Mouse (Mus musculus): ENCODE results near the gene Otp. TPM values are rescaled to one million over a fixed set of nuclear protein-coding genes. Genes with fewer than 3 reads are reported as not detected.
A peak's percentile ranks its signal among the peaks of the same experiment; 100 is the strongest.

Otp gene
- total RNA-seq, 2 experiments from 2014 or later: not detected

- DNase-seq: no peak
Measured at GRCm38 (mm10) chr13:94874039-94874425, 1.4 kb upstream of the Otp start.

DNA sequence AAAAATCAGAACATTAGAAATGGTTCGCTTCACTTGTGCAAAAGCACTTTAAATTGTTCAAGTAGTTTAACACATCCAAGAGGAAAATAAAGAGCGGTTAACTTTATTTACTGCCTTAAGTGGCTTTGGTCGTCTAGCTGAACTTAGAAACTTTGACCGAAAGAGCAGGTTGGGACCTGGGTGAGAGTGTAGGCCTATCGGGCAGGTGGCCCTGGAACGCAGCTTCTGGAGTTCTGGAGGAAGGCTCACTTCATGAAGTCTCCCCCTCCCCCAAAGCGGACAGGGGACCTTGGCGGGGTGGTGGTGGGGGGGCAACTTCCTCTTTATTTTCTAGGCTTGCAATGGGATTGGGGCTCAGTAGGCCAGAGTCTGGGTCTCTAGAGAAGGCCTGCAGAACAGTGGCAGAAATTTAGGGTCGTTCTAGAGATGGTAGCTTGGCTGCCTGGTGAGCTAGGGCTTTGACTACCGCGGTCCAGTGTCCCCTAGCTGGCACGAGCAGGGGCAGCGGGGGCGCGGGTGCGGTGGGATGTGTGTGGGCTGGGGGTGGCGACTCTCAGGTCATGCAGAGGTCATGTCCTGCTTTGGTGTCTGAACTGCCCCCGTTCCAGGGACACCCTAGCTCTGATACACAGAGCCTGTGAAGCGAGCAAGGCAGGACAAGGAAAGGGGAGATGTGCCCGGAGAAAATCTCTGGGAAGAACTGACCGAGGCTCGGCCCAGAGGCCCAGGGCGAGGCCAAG lies 576 bp upstream of the Otp start:
- DNase-seq: no peak

GRCm38 (mm10) chr13:94876286-94877210 lies 1.1 kb downstream of the Otp start:
- DNase-seq: no peak

GRCm38 (mm10) chr13:94877211-94877590 lies 1.8 kb downstream of the Otp start:
- DNase-seq: no peak

GRCm38 (mm10) chr13:94877991-94878745 lies 2.8 kb downstream of the Otp start:
- DNase-seq: no peak

DNA sequence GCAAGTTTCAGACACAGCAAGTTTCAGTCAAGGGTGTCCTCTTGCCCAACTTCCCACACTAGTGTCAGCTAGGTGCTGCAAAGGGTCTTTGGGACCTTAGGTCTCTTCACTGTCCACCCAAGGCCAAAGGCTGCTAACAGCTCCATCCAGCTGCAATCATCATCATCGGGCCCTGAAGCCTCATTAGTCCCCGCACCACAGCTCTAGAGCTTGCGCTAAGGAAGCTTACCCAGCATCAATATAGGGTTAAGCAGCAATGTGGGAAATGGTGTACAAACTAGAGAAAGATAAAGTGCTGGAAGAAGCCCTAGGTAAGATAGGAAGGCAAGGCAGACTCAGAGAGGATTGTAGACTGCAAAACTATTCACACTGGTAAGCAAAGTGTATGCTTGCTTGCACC lies 5.8 kb downstream of the Otp start:
- no peak for DNase-seq

- no peak for DNase-seq
Measured at GRCm38 (mm10) chr13:94882221-94882620, 6.8 kb downstream of the Otp start.

DNA sequence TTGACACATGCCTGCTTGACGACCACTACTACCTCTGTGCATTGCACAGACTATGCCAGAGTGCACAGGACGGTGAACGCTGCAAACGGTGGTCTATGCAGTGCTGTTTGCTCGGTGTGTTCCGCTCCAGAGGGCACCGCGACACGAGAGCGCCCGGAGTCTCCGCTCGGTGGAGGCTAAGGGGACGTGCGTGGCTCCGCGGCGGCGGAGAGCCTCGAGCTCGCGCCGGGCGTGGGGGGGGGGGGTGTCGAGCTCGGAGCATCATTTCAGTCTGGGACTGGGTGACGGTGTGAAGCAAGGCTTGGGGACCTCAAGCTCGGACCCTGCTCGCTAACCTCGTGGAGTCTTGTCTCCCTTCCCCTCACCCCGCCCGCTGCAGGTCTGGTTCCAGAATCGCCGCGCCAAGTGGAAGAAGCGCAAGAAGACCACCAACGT lies 7.3 kb downstream of the Otp start:
- DNase-seq: no peak

DNA sequence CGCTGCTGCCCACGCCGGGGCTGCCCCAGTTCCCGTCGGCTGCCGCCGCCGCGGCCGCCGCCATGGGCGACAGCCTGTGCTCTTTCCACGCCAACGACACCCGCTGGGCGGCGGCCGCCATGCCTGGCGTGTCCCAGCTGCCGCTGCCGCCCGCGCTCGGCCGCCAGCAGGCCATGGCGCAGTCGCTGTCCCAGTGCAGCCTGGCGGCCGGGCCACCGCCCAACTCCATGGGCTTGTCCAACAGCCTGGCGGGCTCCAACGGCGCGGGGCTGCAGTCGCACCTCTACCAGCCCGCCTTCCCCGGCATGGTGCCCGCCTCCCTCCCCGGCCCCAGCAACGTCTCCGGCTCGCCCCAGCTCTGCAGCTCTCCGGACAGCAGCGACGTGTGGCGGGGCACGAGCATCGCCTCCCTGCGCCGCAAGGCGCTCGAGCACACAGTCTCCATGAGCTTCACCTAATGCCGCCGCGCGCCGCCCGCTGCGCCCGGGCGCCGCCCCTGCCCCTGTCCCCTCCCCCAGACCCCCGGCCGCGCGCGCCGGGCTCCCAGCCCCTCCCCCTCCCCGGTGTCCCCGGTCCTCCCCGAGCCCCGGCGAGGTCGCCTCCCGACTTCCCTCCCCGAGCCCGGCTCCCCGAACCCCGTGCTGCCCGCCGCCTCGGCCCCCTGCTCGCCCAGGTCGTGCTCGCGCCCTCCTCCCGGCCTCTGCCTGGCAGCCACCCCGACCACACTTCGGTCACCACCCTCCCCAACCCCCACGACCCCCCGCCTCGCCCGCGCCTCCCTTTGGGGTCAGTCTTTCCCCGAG lies 8.0 kb downstream of the Otp start:
- DNase-seq: peak; percentile 41

DNA sequence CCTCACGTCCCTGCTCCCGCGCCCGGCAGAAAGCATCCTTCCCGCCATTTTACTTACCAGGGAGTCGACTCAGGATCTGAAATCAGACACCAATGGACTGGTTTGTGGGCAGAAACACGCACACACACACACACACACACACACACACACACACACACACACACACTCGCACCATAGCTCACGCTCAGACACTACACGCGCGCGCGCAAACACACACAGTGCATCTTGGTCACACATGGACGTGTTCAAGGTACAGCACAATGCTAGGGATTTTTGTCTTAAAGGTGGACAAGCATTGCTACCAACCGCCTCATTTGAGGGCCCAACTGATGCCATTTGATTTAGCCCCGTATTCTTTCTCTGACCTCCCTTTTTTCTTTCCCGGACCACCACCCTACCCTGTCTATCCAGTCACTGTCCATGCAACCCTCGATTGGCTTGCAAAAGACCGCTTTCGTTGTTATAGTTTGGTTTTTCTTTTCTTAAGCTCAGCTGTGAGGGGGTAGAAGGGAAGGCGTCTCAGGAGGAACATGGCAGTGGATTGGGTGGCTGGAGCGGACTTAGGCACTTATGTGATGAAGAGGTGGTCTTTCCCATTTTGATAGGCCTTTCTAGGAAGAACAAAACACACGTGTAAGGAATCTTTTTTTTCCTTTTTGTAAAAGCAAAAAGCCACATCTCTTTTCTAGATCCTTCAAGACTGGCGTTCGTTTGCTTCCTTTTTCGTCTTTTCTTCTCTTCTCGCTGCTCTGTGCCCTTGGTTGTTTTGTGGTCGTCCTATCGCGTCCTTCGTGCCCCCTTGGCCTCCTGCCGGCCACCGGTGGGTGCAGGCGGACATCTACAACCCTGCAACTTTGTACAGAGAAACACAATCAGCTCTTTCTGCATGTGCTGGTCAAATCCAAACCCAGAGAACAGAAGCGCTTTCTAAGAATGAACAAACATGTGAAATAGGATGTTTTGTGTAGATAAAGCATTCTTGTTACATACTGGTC lies 8.9 kb downstream of the Otp start:
- DNase-seq: no peak

DNA sequence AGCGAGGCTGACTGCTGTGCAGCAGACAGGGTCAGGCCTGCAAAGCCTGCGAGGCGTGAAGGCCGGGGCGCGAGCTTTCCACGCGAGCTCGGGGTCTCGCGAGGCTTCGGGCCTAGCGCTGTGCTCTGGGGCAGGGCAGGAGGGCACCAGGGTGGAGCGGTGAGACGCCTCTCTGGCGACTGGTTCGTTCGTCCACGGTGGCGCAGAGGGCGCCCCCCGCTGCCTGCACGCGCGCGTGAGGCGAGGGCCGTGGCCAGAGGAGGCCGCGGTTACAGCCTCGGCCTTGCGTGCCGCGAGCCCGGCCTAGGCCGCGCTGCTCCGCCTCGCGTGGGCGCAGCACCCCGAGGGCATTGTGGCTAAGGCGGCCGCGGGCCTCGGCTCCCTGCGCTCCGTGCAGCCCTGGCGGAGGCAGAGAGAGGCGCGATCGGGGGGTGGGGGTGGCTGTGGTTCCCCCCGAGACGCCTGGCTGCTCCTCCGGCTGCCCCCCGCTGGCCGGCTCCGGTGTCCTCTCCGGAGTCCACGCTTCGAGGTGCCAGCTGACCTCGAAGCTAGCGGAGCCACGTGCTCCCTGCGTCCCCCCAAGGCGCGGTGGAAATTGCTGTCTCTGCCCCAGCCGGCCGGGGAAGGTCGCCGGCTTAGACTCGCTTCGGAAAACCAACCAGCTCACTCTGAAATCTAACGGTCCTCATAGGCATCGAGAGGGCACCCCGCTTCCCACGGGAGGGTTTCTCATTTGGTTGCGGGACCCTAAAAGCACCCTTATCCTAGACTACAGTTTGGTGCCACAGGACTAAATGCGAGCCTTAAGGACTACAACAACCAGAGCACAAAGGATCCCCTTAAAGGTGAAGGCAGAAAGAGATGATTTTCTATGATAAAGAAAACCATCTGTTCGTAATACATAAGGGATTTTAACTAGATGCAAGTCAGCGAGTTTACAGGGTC lies 10.2 kb downstream of the Otp start:
- peak; percentile 47 for DNase-seq

DNA sequence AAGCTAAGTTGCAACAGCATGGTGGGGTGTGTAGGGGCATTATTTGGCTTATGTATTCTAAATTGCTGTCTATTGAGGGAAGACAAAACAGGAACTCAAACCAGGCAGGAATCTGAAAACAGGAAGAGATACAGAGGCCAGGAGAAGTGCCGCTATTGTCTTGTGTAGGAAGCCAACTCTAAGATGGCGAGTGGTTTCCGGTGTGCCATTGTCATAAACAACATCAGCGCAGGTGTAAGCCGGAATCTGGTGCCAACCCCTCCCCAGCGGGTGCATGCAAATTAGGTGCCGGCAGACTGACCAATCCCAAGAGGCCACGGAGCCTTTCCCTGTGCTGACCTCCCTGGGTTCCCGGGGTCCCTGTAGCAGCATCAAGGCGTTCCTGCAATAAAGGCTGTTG lies 32.4 kb downstream of the Otp start:
- no peak for DNase-seq

DNA sequence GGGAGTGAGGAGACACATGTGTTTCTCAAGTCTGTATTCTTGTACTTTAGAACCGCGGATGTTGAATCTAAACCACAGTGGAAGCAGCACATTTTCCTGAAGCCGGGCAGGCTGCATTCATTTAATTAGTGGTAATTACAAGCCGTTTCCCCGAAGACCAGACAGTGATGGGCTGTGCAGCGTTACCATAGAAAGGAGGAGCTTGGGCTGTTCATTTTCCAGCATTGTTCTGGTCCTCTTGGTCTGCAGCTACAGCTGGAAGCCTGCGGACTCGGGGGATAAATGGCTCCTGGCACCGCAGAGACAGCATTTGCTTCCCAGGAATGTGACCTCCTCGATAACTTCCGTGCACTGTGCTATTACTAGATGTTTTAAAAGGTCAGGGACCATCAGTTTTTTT lies 37.6 kb downstream of the Otp start:
- DNase-seq: no peak

DNA sequence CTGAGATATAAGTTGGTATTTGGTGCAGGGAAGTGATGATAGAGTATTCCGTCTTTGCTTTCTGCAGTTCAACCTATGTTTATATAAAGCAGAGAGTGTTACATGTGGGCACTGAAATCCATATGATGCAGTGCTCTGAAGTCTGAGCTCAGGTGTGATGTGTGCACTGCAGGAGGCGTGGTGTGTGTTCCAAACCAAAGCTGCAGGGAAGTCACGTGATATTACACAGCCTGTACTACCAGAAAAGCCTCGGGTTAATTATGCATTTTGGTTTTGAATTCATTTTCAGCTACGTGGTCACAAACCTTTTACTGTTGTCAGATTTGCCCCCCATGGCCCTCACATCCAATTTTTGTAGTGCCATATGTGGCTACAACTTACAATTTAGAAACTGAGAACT lies 40.3 kb downstream of the Otp start:
- no peak for DNase-seq

DNA sequence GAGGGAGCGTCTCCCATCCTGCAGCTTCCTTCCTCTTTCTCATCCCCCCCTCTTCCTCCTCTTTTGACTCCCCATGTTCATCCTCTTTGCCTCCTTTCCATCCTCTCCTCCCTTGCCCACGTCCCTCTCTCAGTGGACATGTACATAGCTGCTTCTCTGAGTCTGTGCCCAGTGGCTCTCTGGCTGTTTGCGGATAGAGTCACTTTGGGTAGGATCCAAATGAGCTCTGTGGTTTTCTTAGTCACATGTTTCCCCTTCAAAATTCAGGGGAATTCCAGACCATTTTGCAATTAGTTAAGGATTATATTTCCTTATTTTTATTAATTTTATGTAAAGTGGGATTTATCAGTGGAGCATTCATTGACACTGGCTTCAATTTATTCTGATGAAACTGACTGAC lies 52.7 kb downstream of the Otp start:
- DNase-seq: no peak

Data from heart, postnatal 4 days (tissue).